Mouse (Mus musculus): Measurements from ENCODE around the gene Rnf11.
"Not testable (repeated sequence)": the region's sequence is repeated elsewhere in the genome, so short reads cannot be mapped to it uniquely, and the experiment has no call there.

The Rnf11 gene

DNA sequence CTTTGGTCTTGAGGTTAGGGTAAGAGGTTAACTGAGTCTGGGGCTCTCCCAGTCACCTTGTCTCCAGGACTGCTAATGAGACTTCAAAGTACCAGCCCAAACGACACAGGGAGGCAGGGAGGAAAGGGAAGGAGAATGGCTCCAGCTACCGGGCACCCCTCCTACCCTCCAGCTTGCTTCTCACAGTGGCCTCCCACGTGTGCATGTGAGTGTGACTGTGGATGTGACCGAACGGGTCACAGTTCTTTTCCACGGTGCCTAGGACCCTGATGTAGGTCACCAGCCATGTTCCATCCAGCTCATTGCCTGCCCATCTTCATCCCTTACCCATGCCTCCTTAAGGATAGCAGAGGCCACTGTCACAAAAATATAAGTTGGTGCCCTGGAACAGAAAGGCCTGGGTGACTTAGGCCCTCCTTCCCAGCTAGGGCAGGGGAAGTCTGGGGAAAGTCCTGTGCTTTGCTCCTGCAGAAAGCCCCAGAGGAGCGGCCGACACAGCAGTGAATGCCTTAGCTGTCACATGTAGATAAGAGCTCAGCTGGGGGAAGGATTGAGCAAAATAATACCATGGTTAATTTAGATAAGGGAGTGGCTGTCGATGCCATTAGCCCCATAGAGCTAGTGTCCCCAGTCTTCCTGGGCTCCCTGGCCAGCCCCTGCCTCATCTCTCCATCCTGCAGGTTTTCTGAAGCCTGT is 73.7 kb downstream of the Rnf11 start:
- DNase-seq = no peak

DNA sequence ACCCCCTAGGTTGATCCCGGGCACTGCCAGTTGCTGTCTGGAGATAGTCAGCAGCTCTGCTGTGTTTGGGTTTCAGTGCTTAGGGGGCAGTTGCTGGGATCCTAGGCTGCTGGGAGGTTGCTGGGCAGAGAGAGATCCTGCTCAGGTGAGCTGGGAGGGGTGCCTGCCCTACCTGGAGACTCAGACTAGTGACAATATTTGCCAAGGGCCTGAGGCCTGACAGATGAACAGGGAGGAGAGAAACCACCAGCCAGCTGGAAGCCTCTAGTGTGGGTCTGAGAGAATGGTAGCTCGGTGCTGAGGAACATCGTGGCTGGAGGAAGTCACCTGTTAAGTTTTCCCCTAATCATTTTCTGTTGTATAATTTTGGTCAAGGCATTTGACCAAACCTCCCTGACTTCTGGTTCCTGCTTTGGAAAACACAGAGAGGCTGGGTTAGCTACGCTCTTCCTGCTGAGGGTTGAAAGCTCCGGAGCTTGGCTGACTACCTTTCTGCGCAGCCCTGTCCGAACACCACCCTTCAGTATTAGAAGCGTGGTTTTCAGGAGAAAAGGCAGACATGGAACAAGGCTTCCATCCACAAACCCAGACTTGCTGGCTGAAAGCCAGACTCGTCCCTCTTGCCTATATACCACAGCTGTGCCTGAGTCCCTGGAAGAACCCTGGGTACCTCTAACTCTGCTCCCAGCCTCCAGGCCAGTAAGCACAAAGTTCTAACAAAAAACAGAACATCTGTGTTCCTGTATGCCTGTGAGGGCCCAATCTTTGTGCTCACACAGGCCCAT is 76.6 kb downstream of the Rnf11 start:
- no peak for DNase-seq

DNA sequence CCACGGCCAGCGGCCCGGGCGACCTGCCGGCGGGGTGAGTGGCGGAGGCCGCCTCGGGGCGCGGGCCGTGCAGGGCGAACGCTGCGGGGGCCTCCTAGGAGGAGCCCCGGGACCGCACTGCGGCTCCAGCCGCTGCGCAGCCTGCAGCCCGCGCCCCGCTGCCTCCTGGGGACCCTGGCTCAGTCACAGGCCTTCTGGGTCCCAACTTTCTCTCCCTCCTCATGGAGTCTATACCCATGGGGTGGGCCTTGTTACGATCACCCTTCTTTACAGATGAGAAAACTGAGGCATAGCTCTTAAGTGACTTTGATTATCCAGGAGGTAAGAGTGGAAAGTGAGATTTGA is 77.4 kb downstream of the Rnf11 start:
- DNase-seq = no peak

DNA sequence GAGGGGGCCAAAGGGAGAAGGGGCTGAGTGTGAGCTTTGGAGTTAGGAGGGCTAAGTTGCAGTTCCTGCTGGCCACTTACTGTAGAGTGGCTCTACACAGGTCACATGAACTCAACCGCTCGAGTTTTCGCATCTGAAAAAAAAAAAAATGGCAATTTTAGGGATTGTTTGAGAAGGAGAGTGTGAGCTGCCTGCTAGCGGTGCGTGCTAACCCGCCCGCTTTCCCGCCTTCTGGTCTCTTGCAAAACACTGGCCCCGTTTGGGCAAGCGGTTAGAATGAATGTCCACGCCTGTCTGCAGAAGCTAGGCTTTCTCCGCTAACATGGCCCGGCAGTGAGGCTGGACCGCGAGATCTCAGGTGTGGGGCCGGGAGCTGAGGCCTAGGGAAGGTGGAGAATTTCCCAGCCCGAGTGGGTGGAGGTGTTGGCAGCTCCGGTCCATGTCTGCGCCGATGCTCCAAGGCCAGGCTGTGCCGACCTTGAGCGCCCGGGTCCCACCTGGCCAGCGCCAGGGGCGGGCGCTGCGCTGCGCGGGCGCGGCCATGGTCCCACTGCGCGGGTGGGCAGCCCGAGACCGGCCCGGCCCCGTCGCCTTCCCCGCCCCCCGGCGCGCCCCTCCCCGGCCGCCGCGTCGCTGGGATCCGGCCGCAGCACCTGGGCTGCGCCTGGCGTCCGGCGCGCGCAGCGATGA is 77.9 kb downstream of the Rnf11 start, which contains the start of gene Ttc39a:
TSS of gene Ttc39a (plus strand) at position 138 of the 690 bp plus-strand sequence.
- DNase-seq = peak; percentile 27

DNA sequence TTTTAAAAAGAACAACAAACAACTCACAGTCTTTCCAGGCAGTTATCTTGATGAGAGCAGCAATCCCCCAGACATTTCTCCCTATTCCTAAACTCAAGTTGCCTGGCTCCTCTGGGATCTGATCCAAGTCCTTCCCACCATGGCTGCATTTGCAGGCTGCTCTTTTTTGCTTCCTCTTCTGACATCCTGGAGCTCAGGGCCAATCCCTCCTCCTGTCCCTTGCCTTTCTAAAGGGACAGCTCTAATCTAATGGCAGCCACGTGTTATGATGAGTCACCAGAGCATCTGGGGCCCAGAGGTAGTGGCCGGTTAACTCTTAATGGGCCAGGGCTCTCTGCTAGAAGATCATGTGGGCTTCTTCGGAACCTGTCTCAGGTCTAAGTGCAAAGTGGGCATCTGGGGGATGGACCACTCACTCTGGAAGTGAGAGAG is 78.5 kb downstream of the Rnf11 start:
- peak; percentile 61 for DNase-seq

DNA sequence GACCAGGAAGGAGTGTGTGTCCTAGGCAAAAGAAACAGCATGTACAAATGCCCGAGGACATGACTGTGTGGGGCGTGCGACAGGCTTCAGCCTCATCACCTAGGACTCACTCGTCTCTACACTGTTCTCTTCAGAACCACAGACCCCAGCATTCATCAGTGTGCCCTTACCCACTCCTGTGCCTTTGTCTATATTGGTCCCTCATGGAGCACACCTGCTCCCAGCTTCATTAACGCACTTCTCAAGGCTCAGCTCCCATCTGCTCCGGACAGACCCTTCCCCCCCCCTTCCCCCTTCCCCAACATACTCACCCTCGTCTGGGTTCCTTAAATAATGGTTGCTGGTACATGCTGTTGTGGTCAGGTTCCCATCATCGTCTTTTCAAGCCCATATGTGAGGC is 79.1 kb downstream of the Rnf11 start:
- DNase-seq = no peak

DNA sequence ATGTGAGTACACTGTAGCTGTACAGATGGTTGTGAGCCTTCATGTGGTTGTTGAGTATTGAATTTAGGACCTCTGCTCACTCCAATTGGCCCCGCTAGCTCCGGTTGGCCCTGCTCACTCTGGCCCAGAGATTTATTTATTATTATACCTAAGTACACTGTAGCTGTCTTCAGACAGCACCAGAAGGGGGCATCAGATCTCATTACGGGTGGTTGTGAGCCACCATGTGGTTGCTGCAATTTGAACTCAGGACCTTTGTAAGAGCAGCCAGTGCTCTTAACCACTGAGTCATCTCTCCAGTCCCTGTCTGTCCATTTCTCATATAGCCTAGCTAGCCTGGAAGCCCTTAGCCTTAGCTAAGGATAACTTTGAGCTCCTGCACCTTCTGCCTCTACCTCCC is 79.6 kb downstream of the Rnf11 start:
- not testable (repeated sequence) for DNase-seq

DNA sequence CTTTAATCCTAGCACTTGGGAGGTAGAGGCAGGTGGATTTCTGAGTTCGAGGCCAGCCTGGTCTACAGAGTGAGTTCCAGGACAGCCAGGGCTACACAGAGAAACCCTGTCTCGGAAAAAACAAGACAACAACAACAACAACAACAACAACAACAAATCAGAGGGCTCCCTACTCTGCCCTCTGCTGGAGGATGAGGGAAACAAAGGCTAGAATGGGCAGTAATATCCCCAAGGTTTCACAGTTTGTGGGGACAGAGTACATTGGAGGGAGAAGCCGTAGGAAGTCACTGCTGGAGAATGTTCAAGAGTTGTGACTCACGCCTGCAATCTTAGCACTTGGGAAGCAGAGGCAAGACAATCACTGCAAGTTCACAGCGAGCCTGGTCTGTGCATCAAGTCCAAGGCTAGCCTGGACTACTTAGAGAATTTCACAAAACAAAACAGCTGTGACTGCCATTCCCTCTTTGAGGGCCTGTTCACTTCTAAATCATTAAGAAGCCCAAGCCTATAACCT is 83.3 kb downstream of the Rnf11 start:
- DNase-seq = no peak

Data from kidney, adult 11 months (tissue).